In genomic region chr1:164223089-164223488, GRCm38 (mm10) we compare ENCODE assay signal across 26 mouse cellular contexts.
"Had no signal": no experiment of that assay in that cellular context is flagged by ENCODE, and none has a peak within 500 bp of the region (broad histone marks: within the 10 kb centered on the region; RNA-seq: fewer than 3 reads in every experiment).

No protein-coding gene starts in this region.

- H3K9me3 ChIP-seq: heart, embryonic 10.5 days; heart, embryonic 12.5 days; hindbrain, embryonic 10.5 days; hindbrain, embryonic 12.5 days; limb, embryonic 13.5 days; limb, embryonic 15.5 days; liver, embryonic 12.5 days had no signal

- H3K27me3 ChIP-seq: heart, embryonic 12.5 days; liver, embryonic 12.5 days had no signal

- H3K9ac ChIP-seq: heart, embryonic 12.5 days; hindbrain, embryonic 12.5 days; hindbrain, embryonic 14.5 days; limb, embryonic 13.5 days; limb, embryonic 15.5 days; liver, embryonic 12.5 days; liver, embryonic 14.5 days had no signal

- H3K4me1 ChIP-seq: heart, embryonic 10.5 days; limb, embryonic 15.5 days; liver, embryonic 12.5 days had no signal

- DNase-seq: gastrocnemius, adult 2 months; gastrocnemius, postnatal 10 days; gastrocnemius, postnatal 25 days; heart, adult 18-20 months; heart, postnatal 10 days; heart, postnatal 4 days; kidney, adult 11 months; kidney, adult 2 months; kidney, postnatal 10 days; kidney, postnatal 25 days; kidney, postnatal 4 days; layer of hippocampus, adult 9-11 months; layer of hippocampus, postnatal 36 days; left cerebral cortex, postnatal 4 days had no signal

- H3K4me3 ChIP-seq: gastrocnemius, adult 2 months; heart, embryonic 10.5 days; heart, embryonic 12.5 days; hindbrain, embryonic 10.5 days; hindbrain, embryonic 12.5 days; layer of hippocampus, adult 2 months; limb, embryonic 13.5 days; limb, embryonic 15.5 days; liver, embryonic 12.5 days had no signal

- H3K27ac ChIP-seq: gastrocnemius, adult 2 months; heart, embryonic 10.5 days; hindbrain, embryonic 10.5 days; hindbrain, embryonic 12.5 days; hindbrain, embryonic 14.5 days; layer of hippocampus, adult 2 months; limb, embryonic 13.5 days; limb, embryonic 15.5 days; liver, embryonic 12.5 days; liver, embryonic 14.5 days had no signal

- ATAC-seq: hindbrain, embryonic 16.5 days; inflammation-experienced regulatory T-cells, adult 6 months; liver, embryonic 12.5 days had no signal

- H3K4me2 ChIP-seq: heart, embryonic 12.5 days; hindbrain, embryonic 12.5 days; hindbrain, embryonic 14.5 days; limb, embryonic 13.5 days; limb, embryonic 15.5 days; liver, embryonic 12.5 days had no signal

- H3K36me3 ChIP-seq: heart, embryonic 10.5 days; heart, embryonic 12.5 days; hindbrain, embryonic 10.5 days; hindbrain, embryonic 12.5 days; limb, embryonic 13.5 days; limb, embryonic 15.5 days; liver, embryonic 12.5 days had no signal
